Mouse (Mus musculus) stomach, embryonic 14.5 days (tissue): ENCODE results near the gene Daam1. TPM values are rescaled to one million over a fixed set of nuclear protein-coding genes. Genes with fewer than 3 reads are reported as not detected.

Experiments used
- ATAC-seq: fragments of 200-750 bp; cut with Nextera tagmentation; 2 replicates; pipeline ENCODE4 v1.8.0; 2017; ENCODE audit warnings: low read depth, moderate TSS enrichment; ENCODE audit not compliant: insufficient number of reproducible peaks, insufficient read depth, low FRiP score
- H3K27ac ChIP-seq: fragments of 300-500 bp; sonication (generic); 2 replicates; pipeline ENCODE4 v1.5.1; 2014; ENCODE audit warnings: mild to moderate bottlenecking, low read length, moderate library complexity, mixed read lengths
- H3K27me3 ChIP-seq: fragments of 300-500 bp; sonication (generic); 2 replicates; pipeline ENCODE4 v1.6.1; 2014; ENCODE audit warnings: low read length, control low read depth, mixed read lengths; ENCODE audit not compliant: control insufficient read depth, insufficient read depth
- H3K36me3 ChIP-seq: fragments of 300-500 bp; sonication (generic); 2 replicates; pipeline ENCODE4 v1.6.1; 2014; ENCODE audit warnings: mild to moderate bottlenecking, control low read depth, low read length, moderate library complexity, mixed read lengths; ENCODE audit not compliant: control insufficient read depth, insufficient read depth
- H3K4me1 ChIP-seq: fragments of 300-500 bp; sonication (generic); 2 replicates; pipeline ENCODE4 v1.6.1; 2014; ENCODE audit warnings: low read length, control low read depth, mixed read lengths; ENCODE audit not compliant: control insufficient read depth, insufficient read depth
- H3K4me2 ChIP-seq: fragments of 300-500 bp; sonication (generic); replicated peaks from 2 replicates; pipeline ENCODE4 v1.6.1; 2014; ENCODE audit warnings: low read depth, low read length, control low read depth
- H3K4me3 ChIP-seq: fragments of 300-500 bp; sonication (generic); 2 replicates; pipeline ENCODE4 v1.5.1; 2014; ENCODE audit warnings: low read depth, low read length, control low read depth
- H3K9ac ChIP-seq: fragments of 300-500 bp; sonication (generic); replicated peaks from 2 replicates; pipeline ENCODE4 v1.6.1; 2014; ENCODE audit warnings: low read depth, mild to moderate bottlenecking, control low read depth, low read length, moderate library complexity, mixed read lengths
- H3K9me3 ChIP-seq: fragments of 300-500 bp; sonication (generic); 2 replicates; pipeline ENCODE4 v1.6.1; 2016; ENCODE audit warnings: low read depth, low read length, control low read depth; ENCODE audit not compliant: control insufficient read depth
- WGBS: fragments of 180-500 bp; shearing (Covaris S2); extraction: QIAGEN DNeasy Blood & Tissue Kit; methylation state at CpG from one replicate; pipeline ENCODE4 v1.1.7; 2014; 5-methylcytosine and 5-hydroxymethylcytosine counted together
- polyA plus RNA-seq: library from polyadenylated mRNA; unstranded; fragments of >200 nt; fragmentation: Nextera tagmentation; extraction: Ambion mirVana; gene quantifications from 2 replicates; pipeline ENCODE4 v1.2.1, GENCODE M21; 2014

Gene Daam1
- polyA plus RNA-seq, 1 experiment from 2014 or later = 18.6 TPM

GRCm38 (mm10) chr12:71922827-71923381 lies 92.0 kb downstream of the Daam1 start:
- Histone ChIP-seq H3K36me3 (no peaks in the 10 kb centered on the region), H3K9ac (no peak overlapping the region), H3K9me3 (no peaks in the 10 kb centered on the region), H3K4me3 (no peak overlapping the region), H3K27ac (no peak overlapping the region), H3K4me1 (peaks cover 5% of the 10 kb centered on the region; the same call in 1 of the 2 replicates), H3K27me3 (no peaks in the 10 kb centered on the region), H3K4me2 (no peak overlapping the region)
- WGBS = 89% methylated on average over 5 of the region's 5 CpGs
- ATAC-seq = no peak

GRCm38 (mm10) chr12:71924978-71925529 lies 94.2 kb downstream of the Daam1 start:
- ATAC-seq = no peak
- H3K9me3 ChIP-seq = no peaks in the 10 kb centered on the region
- no peaks in the 10 kb centered on the region for H3K4me1 ChIP-seq
- WGBS = 91% methylated on average over 9 of the region's 9 CpGs
- H3K9ac ChIP-seq = no peak overlapping the region
- H3K36me3 ChIP-seq = no peaks in the 10 kb centered on the region
- H3K27me3 ChIP-seq = no peaks in the 10 kb centered on the region
- no peak overlapping the region for H3K27ac ChIP-seq
- H3K4me3 ChIP-seq = no peak overlapping the region
- H3K4me2 ChIP-seq = no peak overlapping the region

- ATAC-seq = no peak
- H3K27ac ChIP-seq = no peak overlapping the region
- WGBS = 83% methylated on average over 11 of the region's 11 CpGs
- H3K4me2 ChIP-seq = no peak overlapping the region
- H3K27me3 ChIP-seq = no peaks in the 10 kb centered on the region
- no peaks in the 10 kb centered on the region for H3K4me1 ChIP-seq
- H3K4me3 ChIP-seq = no peak overlapping the region
- H3K9ac ChIP-seq = no peak overlapping the region
- H3K36me3 ChIP-seq = no peaks in the 10 kb centered on the region
- no peaks in the 10 kb centered on the region for H3K9me3 ChIP-seq
Measured at GRCm38 (mm10) chr12:71925990-71926700, 95.3 kb downstream of the Daam1 start.

GRCm38 (mm10) chr12:71928092-71928491 lies 97.2 kb downstream of the Daam1 start:
- Histone ChIP-seq H3K9ac (no peak overlapping the region), H3K36me3 (no peaks in the 10 kb centered on the region), H3K4me1 (peaks cover 8% of the 10 kb centered on the region; the same call in 1 of the 2 replicates), H3K4me3 (no peak overlapping the region), H3K27ac (no peak overlapping the region), H3K27me3 (no peaks in the 10 kb centered on the region), H3K9me3 (no peaks in the 10 kb centered on the region), H3K4me2 (no peak overlapping the region)
- no peak for ATAC-seq
- 92% methylated on average over 6 of the region's 6 CpGs for WGBS

GRCm38 (mm10) chr12:71929876-71930275 lies 99.0 kb downstream of the Daam1 start:
- Histone ChIP-seq H3K36me3 (no peaks in the 10 kb centered on the region), H3K9me3 (no peaks in the 10 kb centered on the region), H3K4me3 (no peak overlapping the region), H3K27ac (no peak overlapping the region), H3K9ac (no peak overlapping the region), H3K4me2 (no peak overlapping the region), H3K4me1 (peaks cover 13% of the 10 kb centered on the region; the same call in 1 of the 2 replicates), H3K27me3 (no peaks in the 10 kb centered on the region)
- no peak for ATAC-seq
- WGBS = 75% methylated on average over 2 of the region's 2 CpGs

- WGBS = 48% methylated on average over 9 of the region's 9 CpGs
- no peaks in the 10 kb centered on the region for H3K27me3 ChIP-seq
- ATAC-seq = peak; percentile 78; the same call in 1 of the 2 replicates
- H3K9ac ChIP-seq = no peak overlapping the region
- H3K9me3 ChIP-seq = no peaks in the 10 kb centered on the region
- H3K4me2 ChIP-seq = no peak overlapping the region
- H3K27ac ChIP-seq = peak overlapping the region; percentile 21; the same call in 1 of the 2 replicates
- no peak overlapping the region for H3K4me3 ChIP-seq
- H3K36me3 ChIP-seq = no peaks in the 10 kb centered on the region
- peaks cover 13% of the 10 kb centered on the region; the same call in 1 of the 2 replicates for H3K4me1 ChIP-seq
Measured at GRCm38 (mm10) chr12:71932433-71933386, 101.8 kb downstream of the Daam1 start.

- no peak for ATAC-seq
- Histone ChIP-seq H3K27me3 (no peaks in the 10 kb centered on the region), H3K36me3 (no peaks in the 10 kb centered on the region; the same call in 1 of the 2 replicates), H3K4me3 (no peak overlapping the region), H3K4me2 (no peak overlapping the region), H3K4me1 (peaks cover 13% of the 10 kb centered on the region; the same call in 1 of the 2 replicates), H3K9me3 (no peaks in the 10 kb centered on the region), H3K27ac (no peak overlapping the region), H3K9ac (no peak overlapping the region)
- WGBS = 83% methylated on average over 6 of the region's 6 CpGs
Measured at GRCm38 (mm10) chr12:71933989-71934645, 103.2 kb downstream of the Daam1 start.
